Mouse (Mus musculus): ENCODE data around the gene Lrmda. TPM values are rescaled to one million over a fixed set of nuclear protein-coding genes. Genes with fewer than 3 reads are reported as not detected.
A peak's percentile ranks its signal among the peaks of the same experiment; 100 is the strongest.
"Not testable (repeated sequence)": the region's sequence is repeated elsewhere in the genome, so short reads cannot be mapped to it uniquely, and the experiment has no call there.

Gene Lrmda
- polyA plus RNA-seq, 1 experiment: 8.2 TPM

DNA sequence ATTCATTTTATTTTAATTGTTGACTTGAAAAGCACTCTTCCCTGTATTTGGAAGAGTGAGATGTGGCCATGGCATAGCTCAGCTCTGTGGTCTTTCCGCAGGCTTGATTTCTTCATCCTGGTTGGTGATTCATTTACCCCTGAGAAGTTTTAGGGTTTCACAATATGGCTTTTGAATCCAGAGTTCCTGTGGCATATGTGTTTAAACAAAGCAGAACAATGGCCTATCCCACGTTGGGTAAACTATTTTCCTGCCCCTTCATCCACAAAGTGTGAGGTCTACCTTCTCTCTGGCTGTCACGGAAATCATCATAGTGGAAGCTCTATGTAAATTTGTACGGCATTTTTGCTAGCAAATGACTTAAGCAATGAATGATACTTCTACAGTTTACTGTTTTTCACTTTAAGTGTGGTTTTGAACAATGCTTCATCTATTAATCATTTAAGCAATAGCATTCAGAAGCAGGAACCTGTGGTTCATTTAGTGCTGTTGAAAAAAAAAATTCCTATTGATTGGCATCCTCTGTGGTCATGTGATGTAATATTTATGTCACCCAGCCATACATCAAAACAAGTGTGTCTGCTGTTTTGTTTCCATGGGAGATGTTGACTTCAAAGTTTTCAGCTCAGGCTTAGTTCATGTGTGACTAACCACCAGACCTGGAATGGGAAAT, 567.9 kb downstream of the Lrmda start:
- peak; percentile 77 for DNase-seq (ENCODE audit: low read depth)

DNA sequence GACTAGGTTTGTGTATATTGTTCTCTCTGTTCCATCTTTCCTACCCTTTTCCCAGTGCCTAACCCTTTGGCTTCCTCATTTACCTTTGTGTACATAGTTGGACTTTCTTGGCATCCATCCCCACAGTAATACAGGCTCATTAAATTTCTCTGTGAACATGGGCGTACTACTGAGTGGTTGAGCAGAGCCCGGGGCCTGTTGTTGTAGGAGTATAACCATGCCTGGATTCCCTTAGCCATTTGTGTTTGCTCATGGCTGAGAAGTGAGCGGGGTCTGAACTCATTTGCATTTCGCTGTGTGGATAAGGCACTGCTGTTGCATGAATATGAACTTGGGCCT, 568.4 kb downstream of the Lrmda start:
- DNase-seq (ENCODE audit: low read depth): peak; percentile 78

- DNase-seq (ENCODE audit: low read depth): not testable (repeated sequence)
Observed at GRCm38 (mm10) chr14:22588394-22588793, 568.9 kb downstream of the Lrmda start.

GRCm38 (mm10) chr14:22589503-22590215, 570.1 kb downstream of the Lrmda start:
- DNase-seq (ENCODE audit: low read depth): no peak

DNA sequence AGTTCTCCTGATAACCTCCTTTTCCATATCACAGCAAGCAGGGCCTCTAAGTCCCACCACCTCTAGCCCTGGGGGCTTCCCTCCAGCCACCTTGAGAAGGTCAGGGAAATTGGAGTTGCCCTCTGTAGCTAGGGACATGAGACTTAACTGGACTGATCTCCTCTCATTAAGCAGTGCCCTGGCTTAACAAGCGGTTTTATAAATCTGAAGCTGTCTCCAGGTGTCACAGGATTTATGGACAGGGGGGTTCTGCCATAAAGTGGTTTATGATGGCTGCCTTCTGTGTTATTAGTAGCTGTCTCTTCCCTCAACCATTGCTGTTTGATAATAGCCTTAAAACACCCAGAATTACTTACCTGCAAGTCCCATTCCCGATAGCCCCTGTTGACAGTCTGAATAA, 571.7 kb downstream of the Lrmda start:
- no peak for DNase-seq (ENCODE audit: low read depth)

- peak; percentile 80 for DNase-seq (ENCODE audit: low read depth)
Observed at GRCm38 (mm10) chr14:22597508-22597907, 578.0 kb downstream of the Lrmda start.

DNA sequence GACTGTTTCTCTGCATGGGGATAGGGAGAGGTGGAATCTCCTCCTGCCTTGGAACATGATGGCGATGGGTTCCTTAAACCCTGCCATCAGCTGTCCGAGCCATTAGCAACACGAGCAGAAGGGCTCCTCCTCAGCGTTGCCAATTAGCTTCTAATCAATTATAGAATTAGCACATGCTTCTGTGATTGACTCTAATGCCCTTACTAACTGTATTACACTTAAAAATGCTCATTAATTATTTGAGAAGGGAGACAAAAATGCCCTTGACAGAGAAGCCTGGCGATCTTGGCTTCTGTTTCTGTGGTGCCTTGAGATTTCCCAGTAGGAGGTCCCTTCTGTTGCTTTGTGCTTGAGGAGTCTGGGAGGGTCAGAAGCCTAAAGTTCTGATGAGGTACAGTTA, 579.1 kb downstream of the Lrmda start:
- no peak for DNase-seq (ENCODE audit: low read depth)

DNA sequence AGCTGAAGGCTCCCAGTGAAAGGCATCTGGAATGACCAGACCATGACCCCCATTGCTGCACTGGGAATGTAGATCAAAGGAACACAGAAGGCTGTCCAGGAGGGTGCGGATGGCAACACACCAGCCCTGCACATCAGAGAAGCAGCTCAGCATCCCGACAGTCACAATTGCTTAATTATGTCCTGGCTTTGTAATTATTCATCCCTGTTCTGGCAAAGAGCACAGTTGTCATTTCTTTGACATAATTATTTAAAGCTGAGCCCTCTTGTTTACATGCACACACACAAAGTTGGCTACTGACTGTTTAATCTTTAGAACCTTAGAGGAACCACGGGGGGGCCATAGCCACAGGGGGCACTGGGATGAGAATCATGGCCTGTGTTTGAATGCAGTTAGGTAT, 580.7 kb downstream of the Lrmda start:
- DNase-seq (ENCODE audit: low read depth): no peak

- no peak for DNase-seq (ENCODE audit: low read depth)
Observed at GRCm38 (mm10) chr14:22602308-22602707, 582.8 kb downstream of the Lrmda start.

GRCm38 (mm10) chr14:22608599-22608998, 589.1 kb downstream of the Lrmda start:
- no peak for DNase-seq (ENCODE audit: low read depth)

GRCm38 (mm10) chr14:22609261-22610245, 590.0 kb downstream of the Lrmda start:
- DNase-seq (ENCODE audit: low read depth): no peak

DNA sequence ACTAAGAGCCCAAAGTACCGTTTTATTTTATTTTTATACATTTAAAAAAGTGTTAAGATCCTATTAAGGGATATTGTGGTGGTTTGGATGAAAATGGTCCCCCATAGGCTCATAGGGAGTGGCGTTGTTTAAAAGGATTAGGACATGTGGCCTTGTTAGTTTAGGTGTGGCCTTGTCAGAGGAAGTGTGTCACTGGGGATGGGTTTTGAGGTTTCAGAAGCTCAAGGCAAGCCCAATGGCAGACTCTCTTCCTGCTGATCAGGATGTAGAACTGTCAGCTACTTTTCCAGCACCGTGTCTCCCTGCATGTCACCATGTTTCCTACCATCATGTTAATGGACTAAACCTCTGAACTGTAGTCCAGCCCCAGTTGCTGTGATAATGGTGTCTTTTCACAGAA, 591.5 kb downstream of the Lrmda start:
- DNase-seq (ENCODE audit: low read depth): no peak

DNA sequence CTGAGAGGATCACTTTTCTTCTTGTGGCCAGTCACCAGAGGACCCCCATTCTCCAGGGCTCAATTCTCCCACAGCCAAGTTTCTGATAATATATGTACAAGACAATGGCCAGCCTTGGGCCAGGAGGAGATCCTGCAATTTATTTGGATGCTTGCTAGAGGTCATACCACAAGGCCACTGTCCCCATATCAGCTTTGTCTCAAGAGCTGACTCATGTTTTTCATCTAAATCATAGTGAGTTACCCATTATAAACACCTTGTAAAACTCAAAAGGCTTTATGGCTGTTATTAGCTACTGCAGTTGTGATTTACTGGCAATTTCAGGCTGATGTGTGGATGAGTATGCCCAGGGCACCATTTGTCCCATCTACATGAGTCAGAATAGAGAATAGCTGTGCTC, 600.7 kb downstream of the Lrmda start:
- no peak for DNase-seq (ENCODE audit: low read depth)

GRCm38 (mm10) chr14:22621941-22622340, 602.4 kb downstream of the Lrmda start:
- DNase-seq (ENCODE audit: low read depth): no peak

DNA sequence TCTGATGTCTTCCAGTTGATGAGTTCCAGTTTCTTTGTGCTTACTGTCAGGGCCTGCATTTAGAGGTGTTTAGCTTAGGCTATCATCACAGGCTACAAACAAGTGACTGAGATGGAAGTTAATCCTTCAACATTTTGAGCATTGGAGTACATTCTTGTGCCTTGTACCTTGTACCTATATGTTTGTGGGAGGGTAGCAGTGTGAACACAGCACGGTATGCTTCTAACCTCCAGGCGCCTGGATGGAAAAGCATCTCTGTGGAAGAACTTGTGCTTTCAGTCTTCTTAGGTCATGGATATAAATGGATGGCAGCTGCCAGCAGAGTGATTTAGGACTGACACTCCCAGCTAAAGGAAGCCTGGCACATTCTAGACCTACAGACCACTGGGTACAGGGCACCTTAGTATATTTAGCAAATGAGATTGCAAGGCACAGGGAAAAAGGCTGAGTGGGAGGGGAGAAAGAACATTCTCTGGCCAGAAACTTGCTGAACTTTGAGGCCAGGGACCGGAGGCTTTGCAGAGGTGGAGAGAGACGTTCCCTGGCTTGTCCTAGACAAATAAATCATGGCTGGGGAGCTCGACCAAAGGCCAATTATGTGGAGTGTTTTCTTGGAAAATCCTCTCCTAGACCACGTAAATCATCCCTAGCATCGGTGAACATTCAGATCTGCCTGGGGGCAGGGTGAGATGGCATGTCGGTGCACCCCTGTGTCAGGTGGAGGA, 607.8 kb downstream of the Lrmda start:
- DNase-seq (ENCODE audit: low read depth): peak; percentile 38

DNA sequence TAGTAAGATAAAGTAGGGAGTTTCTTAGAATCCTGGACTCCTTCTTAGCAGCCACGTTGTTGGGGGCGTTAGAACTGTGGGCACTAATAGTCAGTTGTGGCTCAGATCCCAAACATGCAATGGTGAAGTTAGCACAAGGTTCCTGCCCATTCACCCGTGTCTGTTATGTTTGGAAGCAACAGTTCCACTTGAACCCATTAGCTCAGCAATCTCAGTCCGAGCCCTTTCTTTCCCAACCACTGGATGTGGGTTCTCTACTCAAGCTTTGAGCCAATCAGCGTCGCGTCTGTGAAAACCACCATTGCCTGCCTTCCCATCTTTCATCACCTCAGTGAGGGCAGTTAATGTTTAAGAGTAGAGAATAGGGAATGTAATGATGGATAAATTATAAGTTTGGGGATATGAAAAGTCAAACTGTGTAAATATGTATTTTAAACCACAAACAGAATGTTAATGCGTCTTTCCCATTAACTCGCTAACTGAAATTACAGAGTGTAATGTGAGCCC, 610.9 kb downstream of the Lrmda start:
- no peak for DNase-seq (ENCODE audit: low read depth)

DNA sequence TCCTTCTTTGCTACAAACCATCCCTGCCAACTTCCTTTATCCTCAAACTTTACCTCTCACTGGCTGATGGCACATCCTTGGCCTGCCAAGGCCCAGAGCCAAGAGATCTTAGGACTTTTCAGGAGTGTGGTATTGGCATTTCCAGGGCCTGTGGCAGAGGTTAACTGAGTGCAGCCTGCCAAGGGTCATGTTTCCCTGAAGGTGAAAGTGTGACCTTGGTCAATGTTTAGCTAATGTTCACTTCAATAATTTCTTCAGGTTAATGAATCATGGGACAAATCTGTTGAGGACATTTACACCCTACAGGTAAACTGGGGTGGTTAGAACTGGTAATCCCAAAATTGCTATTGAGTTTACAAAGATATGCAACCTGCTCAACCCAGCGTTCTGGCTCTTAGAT, 614.1 kb downstream of the Lrmda start:
- DNase-seq (ENCODE audit: low read depth): no peak

- no peak for DNase-seq (ENCODE audit: low read depth)
Observed at GRCm38 (mm10) chr14:22643494-22643893, 624.0 kb downstream of the Lrmda start.

DNA sequence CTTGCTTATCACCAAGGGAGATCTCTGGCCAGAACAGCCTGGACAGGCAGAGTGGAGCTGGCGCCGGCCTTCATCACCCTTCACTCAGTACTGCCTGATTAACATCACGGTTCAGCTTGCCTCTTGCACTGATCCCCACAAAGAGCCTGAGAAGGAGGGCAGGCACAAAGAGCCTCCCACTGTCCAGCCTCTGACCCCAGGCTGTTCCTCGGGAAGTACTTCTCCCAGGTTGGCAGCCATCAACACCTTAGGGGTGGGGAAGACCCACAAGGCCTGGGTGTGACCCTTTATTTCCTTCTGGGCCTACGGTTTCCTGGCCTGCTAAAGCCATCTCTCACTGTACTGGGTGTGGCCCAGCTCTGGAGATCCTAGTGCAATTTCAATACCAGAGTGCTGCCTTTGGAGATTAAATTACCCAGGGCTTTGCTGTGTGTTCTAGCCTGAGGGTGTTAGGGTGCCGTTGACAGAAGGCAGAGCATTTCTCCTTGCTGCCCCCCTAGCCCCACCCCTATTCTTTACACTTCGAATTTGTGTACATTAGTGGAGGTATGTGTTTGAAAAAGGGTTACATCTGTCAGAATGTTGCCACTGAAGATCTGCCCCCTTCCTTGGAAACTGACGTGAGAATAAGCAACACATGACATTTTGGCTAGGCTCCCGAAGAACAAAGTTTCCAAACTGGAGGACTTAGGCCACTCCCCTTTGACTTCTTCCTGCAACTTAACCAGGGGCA, 628.5 kb downstream of the Lrmda start:
- no peak for DNase-seq (ENCODE audit: low read depth)

- peak; percentile 33 for DNase-seq (ENCODE audit: low read depth)
Observed at GRCm38 (mm10) chr14:22649411-22649911, 629.9 kb downstream of the Lrmda start.
